Mouse (Mus musculus): ENCODE data around the gene Zkscan17.

Gene Zkscan17

DNA sequence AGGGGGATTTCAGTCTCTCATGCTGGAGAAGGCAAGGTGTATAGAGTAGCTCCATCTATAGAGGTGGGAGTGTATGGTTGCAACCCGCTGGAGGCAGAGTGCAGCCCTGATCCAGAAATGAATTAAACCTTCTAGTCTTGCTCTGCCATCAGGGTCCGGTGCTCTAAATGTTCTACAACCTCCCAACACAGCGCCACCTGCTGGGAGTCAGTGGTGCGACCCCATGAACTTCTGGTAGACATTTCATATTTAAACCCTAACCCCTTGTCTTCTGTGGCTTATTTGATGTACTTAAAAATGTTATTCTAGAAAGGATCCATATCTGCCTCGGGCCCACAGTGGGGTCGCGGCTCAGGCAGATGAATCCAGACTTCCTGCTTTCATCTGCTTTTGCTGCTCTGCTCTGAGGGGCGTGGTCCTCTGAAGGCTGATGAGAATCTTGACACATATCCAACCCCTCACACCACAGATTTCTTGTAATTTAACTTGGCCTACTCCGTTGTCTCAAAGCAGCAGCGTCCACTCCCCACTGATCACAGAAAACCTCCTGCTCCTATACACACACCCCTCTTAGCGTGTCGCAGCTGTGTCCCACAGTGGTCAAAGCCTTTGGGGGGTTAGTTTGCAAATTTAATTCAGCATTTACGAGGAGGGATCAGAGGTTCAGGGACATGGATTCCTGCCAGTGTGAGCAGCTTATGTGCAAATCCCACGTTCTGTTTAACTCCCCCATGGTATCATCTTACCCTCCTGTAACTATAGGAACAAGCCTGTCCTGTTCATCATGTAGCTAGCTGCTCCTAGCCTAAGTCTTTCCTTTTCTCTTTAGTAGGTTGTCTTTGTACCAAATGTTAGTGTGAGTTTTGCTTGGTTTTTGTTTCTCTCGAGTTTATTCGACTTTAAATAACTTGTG is 10.9 kb upstream of the Zkscan17 start:
- Histone ChIP-seq H3K27me3 (ENCODE audit: control insufficient read depth, insufficient read depth, low read length, poor library complexity, severe bottlenecking) (no peaks in the 10 kb centered on the region), H3K36me3 (ENCODE audit: control insufficient read depth, insufficient read depth, low read length, poor library complexity, severe bottlenecking) (no peaks in the 10 kb centered on the region)
- DNase-seq (ENCODE audit: low read depth, low spot score): peak; percentile 36

DNA sequence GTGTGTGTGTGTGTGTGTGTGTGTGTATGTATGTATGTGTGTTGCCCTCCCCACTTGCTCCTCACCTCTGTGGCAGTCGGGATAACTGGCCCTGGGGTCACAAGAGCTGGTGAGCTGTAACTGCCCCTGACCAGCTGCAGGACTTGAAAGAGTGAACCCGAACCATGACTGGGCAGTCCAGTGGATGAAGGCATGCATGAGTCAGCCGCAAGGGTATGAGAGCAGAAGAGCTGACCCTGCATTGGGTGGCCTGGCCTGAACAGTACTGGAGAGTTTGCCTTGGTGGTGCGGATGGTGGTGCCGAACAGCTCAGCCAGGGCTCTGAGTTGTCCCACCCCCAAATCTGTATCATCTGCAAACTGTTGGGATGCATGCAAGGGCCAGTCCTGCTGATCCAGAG is 5.0 kb upstream of the Zkscan17 start:
- Histone ChIP-seq H3K36me3 (ENCODE audit: control insufficient read depth, insufficient read depth, low read length, poor library complexity, severe bottlenecking) (no peaks in the 10 kb centered on the region), H3K27me3 (ENCODE audit: control insufficient read depth, insufficient read depth, low read length, poor library complexity, severe bottlenecking) (no peaks in the 10 kb centered on the region)
- no peak for DNase-seq (ENCODE audit: low read depth, low spot score)

DNA sequence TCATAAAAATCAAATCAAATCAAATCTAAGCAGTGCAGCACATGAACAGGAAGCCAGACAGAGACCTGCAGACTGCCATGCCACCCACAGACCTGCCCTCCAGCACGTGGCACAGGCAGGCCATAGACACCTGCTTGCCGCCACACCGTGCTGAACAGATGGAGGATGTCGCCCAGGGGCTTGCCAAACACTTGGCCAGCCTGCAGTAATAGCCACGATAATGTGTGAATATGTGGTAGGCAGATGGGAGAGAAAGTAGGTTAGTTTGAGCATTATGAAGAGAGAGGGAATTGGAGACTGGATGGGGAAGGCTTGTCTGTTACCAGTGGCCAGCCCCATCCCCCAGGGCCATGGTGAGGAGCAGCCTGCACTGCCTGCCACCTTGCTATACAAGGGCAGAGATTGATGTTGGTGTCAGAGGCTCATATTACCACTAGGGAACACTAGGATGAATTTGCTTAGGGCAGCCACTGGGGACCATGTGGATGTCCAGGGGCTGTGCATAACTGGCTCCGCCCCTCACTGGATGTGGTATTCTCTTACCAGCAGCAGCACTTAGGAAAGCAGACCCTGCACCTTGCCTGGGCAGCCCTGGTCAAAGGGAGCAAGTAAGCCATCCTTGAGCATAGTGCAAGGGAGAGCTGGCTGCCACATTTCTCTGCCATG is 4.5 kb upstream of the Zkscan17 start:
- Histone ChIP-seq H3K36me3 (ENCODE audit: control insufficient read depth, insufficient read depth, low read length, poor library complexity, severe bottlenecking) (no peaks in the 10 kb centered on the region), H3K27me3 (ENCODE audit: control insufficient read depth, insufficient read depth, low read length, poor library complexity, severe bottlenecking) (no peaks in the 10 kb centered on the region)
- DNase-seq (ENCODE audit: low read depth, low spot score): no peak

DNA sequence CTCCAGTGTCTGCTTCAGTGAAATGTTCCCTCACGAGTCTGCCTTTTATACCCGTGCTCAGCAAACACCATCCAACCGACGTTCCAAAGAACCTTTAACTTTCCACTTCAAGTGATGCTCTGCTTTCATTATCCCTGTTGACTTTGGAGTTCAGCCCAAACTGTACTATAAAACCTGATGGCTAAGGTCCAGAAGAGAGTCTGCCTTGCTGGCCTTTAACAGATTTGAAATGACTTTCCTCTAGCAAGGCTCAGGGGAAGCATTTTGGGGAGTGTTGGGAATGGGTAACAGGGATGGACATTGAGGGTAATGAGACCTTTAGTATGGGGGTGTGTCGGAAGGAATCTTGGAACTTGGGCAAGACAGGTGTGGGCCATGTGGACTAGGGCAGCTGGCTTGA is 3.7 kb upstream of the Zkscan17 start:
- Histone ChIP-seq H3K36me3 (ENCODE audit: control insufficient read depth, insufficient read depth, low read length, poor library complexity, severe bottlenecking) (no peaks in the 10 kb centered on the region), H3K27me3 (ENCODE audit: control insufficient read depth, insufficient read depth, low read length, poor library complexity, severe bottlenecking) (no peaks in the 10 kb centered on the region)
- DNase-seq (ENCODE audit: low read depth, low spot score): no peak

DNA sequence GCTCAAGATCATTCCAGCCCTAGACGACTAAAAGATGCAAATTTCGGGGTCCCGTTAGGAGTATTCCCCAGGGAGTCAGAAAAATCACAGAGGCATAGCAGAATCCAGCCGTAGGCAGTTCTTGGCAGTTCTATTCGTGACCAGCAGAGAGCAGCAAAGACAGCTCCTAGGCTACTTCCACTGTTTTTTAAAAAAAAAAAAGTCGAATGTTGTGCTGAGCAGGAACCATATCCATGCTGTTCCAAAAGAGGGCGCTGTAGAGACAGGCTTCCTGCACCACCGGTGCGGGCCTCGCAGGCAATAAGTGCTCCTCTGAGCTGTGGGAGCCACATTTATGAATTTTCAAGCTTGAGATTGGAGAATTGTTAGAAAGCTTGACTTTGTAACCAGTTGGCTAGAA is 1.3 kb downstream of the Zkscan17 start:
- Histone ChIP-seq H3K27me3 (ENCODE audit: control insufficient read depth, insufficient read depth, low read length, poor library complexity, severe bottlenecking) (no peaks in the 10 kb centered on the region), H3K36me3 (ENCODE audit: control insufficient read depth, insufficient read depth, low read length, poor library complexity, severe bottlenecking) (no peaks in the 10 kb centered on the region)
- peak; percentile 90 for DNase-seq (ENCODE audit: low read depth, low spot score)

DNA sequence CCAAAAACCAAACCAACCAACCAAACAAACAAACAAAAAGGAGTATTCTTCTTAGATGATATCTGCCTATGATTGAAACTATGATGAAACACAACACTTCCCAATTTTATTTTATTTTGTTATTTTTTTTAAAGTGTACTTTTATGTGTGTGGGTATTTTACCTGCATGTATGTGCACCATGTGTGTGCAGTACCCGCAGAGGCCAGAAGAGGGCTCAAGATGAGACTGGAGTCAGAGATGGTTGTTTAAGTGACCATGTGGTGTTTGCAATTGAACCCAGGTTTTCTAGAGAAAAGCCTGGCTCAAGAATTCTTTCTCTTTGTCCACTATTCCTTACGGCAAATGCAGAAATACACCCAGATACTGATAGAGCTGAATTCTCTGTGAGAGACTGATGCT is 2.4 kb downstream of the Zkscan17 start:
- peak; percentile 34 for DNase-seq (ENCODE audit: low read depth, low spot score)
- Histone ChIP-seq H3K27me3 (ENCODE audit: control insufficient read depth, insufficient read depth, low read length, poor library complexity, severe bottlenecking) (no peaks in the 10 kb centered on the region), H3K36me3 (ENCODE audit: control insufficient read depth, insufficient read depth, low read length, poor library complexity, severe bottlenecking) (no peaks in the 10 kb centered on the region)

DNA sequence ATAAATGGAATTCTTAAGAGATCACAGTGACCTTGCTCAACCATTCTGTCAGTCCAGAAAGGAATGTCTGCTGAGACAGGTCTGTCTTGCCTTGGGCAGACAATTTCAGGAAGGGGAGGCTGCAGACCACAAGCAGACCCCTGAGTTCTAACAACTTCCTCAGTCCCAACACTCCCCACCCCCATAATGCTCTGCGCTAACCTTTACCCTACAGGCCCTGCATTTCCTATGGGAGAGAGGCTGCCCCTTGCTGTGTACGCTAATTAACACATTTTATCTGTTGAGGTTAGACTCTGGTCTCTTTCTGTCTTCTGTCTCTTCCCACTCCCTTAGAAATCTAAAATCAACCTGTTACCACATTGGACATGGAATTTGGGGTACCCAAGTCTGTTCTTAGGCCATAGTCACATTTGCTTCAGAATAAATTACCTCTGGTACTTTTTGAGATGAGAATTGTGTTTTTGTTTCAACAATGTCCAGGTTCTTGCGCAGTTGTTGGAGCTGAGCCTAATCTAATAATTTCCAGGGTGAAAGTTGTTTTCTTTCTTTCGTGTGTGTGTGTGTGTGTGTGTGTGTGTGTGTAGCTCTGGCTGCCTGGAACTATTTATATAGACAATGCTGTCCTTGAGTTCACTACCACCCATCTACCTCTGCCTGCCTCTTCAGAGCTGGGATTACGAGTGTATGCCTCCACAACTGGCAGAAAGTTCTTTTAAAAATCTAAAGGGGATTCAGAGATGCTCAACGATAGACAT is 6.6 kb downstream of the Zkscan17 start:
- no peaks in the 10 kb centered on the region for H3K27me3 ChIP-seq (ENCODE audit: control insufficient read depth, insufficient read depth, low read length, poor library complexity, severe bottlenecking)
- no peak for DNase-seq (ENCODE audit: low read depth, low spot score)

DNA sequence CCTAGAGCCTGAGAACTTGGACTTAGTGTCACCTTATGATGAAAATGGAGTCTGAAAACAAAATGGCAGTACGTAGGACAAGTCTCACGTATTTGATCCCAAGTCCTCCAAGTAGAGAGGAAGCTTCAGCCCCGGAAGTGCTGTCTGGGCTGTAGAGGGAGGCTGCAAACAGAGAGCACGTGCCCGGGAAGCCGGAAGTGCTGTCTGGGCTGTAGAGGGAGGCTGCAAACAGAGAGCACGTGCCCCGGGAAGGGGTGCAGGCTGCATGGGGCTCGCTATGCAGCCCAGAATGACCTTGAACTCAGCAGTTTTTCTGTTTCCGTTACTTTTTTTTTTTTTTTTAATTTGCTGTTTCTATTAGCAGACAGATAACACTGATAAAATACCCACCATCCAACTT is 8.3 kb downstream of the Zkscan17 start:
- Histone ChIP-seq H3K27me3 (ENCODE audit: control insufficient read depth, insufficient read depth, low read length, poor library complexity, severe bottlenecking) (no peaks in the 10 kb centered on the region), H3K36me3 (ENCODE audit: control insufficient read depth, insufficient read depth, low read length, poor library complexity, severe bottlenecking) (no peaks in the 10 kb centered on the region)
- no peak for DNase-seq (ENCODE audit: low read depth, low spot score)

More for the DNA sequence above, 6.6 kb downstream of the Zkscan17 start:
- no peaks in the 10 kb centered on the region for H3K36me3 ChIP-seq (ENCODE audit: control insufficient read depth, insufficient read depth, low read length, poor library complexity, severe bottlenecking)

DNA sequence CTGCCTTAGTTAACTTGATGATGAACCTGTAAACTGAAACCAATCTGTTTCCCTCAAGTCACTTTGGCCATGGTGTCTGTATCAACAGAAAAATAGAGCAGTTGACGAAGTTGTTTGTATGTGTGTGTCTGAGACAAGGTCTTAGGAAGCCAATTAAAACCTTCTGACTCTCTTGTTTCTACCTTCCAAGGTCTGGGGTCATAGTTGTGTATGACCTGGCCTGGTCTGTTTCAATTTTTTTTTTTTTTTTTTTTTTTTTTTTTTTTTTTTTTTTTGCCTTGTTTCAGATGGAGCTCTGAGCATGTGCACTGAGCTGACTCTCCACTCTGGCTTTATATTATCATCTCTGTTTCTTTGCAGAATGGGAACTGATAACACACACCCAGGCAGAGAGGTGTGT is 9.1 kb downstream of the Zkscan17 start:
- H3K27me3 ChIP-seq (ENCODE audit: control insufficient read depth, insufficient read depth, low read length, poor library complexity, severe bottlenecking): no peaks in the 10 kb centered on the region

DNA sequence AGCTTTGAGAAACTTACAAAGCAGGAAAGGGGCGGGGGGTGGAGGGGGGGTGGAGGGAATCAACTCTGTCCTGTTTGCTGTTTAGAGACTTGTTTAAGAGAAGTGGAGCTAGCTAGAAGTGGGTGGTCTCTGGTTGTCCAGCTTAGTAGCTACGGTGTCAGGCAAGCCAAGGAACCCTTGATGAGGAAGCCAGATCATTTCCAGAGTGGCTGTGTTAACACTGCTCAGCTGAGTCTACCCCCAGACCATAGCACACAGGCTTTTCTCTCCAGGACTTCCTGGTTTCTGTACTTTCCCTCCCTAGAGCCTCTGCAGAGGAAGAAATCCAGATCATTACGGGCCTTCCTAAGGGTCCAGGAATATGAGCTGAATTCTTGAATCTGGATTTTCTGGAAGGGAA is 11.8 kb downstream of the Zkscan17 start:
- no peak for DNase-seq (ENCODE audit: low read depth, low spot score)
- H3K36me3 ChIP-seq (ENCODE audit: control insufficient read depth, insufficient read depth, low read length, poor library complexity, severe bottlenecking): no peaks in the 10 kb centered on the region

More for the DNA sequence above, 9.1 kb downstream of the Zkscan17 start:
- H3K36me3 ChIP-seq (ENCODE audit: control insufficient read depth, insufficient read depth, low read length, poor library complexity, severe bottlenecking): no peaks in the 10 kb centered on the region
- no peak for DNase-seq (ENCODE audit: low read depth, low spot score)

DNA sequence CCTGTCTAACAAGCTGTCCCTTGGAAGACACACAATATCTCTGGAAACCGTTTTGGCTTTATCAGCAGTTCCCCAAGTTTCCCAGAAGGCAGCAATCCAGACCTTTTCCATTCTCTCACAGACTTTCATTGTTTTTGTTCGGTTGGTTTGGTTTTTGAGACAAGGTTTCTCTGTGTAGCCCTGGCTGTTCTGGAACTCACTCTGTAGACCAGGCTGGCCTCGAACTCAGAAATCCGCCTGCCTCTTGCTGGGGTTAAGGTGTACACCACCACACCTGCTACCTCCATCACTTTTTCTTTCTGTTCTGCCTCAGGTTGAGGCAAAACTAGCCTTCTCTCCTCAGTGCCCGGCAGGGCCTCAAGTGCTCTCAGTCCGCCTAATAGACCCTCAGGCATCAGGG is 12.2 kb downstream of the Zkscan17 start:
- Histone ChIP-seq H3K27me3 (ENCODE audit: control insufficient read depth, insufficient read depth, low read length, poor library complexity, severe bottlenecking) (no peaks in the 10 kb centered on the region), H3K36me3 (ENCODE audit: control insufficient read depth, insufficient read depth, low read length, poor library complexity, severe bottlenecking) (no peaks in the 10 kb centered on the region)
- no peak for DNase-seq (ENCODE audit: low read depth, low spot score)

More for the DNA sequence above, 11.8 kb downstream of the Zkscan17 start:
- H3K27me3 ChIP-seq (ENCODE audit: control insufficient read depth, insufficient read depth, low read length, poor library complexity, severe bottlenecking): no peaks in the 10 kb centered on the region

DNA sequence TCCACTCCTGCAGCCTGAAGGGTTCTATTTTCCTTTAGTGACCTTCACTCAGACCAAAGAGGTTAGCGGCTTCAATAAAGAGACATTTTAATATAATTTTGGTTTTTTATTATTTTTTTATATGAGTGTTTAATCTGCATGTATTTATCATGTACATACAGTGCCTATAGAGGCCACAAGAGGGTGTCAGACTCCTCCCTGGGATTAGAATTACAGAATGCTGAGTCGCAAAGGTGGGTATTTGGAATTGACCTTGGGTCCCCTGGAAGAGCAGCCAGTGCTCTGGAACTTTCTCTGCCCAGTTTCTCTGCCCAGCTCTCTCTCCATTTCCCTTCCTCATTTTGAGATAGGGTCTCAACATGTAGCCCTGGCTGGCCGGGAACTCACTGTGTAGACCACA is 13.0 kb downstream of the Zkscan17 start:
- Histone ChIP-seq H3K27me3 (ENCODE audit: control insufficient read depth, insufficient read depth, low read length, poor library complexity, severe bottlenecking) (no peaks in the 10 kb centered on the region), H3K36me3 (ENCODE audit: control insufficient read depth, insufficient read depth, low read length, poor library complexity, severe bottlenecking) (no peaks in the 10 kb centered on the region)
- DNase-seq (ENCODE audit: low read depth, low spot score): no peak

DNA sequence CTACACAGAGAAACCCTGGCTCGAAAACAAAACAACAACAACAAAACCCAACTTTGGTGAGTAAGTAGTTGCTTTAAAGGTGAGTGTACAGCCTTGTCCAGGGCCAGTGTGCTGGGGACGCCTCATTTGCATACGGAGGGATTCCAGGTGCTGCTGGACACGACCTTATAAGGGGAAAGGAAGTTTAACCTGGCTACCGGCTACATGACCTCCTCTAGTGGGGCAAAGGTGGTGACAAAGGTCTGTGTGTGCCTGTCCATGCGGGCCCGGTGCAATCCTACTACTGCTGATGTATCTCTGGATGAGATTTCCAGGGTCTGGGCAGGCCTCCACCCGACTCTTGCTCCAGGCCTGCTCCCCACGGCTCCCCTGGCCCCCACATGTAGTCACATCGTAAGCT is 13.8 kb downstream of the Zkscan17 start:
- no peaks in the 10 kb centered on the region for H3K27me3 ChIP-seq (ENCODE audit: control insufficient read depth, insufficient read depth, low read length, poor library complexity, severe bottlenecking)
- no peaks in the 10 kb centered on the region for H3K36me3 ChIP-seq (ENCODE audit: control insufficient read depth, insufficient read depth, low read length, poor library complexity, severe bottlenecking)
- no peak for DNase-seq (ENCODE audit: low read depth, low spot score)

DNA sequence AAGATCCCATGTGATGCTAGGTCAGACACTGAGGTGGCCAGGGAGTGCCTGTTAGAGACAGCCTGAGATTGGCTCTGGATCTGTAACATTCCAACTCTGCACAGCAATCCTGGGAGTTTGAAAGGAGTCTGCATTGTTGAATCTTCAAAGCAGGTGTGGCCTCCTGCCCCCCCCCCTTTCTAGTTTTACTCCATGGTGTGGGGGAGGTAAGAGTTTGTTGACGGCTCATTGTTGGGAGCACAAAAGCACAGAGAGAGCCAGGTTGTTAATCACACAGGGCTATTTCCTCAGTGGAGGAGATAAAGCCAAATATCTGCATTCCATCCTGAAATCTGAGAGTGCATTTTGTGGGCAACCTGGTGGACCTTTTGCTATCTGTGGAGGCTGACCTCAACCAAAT is 15.0 kb downstream of the Zkscan17 start:
- DNase-seq (ENCODE audit: low read depth, low spot score): no peak
- H3K27me3 ChIP-seq (ENCODE audit: control insufficient read depth, insufficient read depth, low read length, poor library complexity, severe bottlenecking): no peaks in the 10 kb centered on the region
- H3K36me3 ChIP-seq (ENCODE audit: control insufficient read depth, insufficient read depth, low read length, poor library complexity, severe bottlenecking): no peaks in the 10 kb centered on the region

DNA sequence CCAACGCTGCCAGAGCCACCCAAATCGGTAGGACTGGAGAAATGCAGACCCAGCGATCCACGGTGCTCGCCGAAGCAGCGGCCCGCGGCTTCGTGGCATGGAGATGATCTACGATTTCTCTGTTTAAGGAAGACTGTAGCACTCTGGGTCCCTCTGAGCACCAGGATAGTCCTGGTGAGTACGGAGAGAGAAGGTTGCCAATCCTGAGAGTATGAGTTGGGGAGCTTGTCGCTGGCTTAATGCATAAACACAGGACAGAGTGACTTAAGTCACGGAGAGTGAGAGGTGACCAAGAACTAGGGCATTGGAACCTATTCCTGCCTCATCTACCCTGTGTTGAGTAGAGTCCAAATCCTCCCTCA is 19.9 kb downstream of the Zkscan17 start:
- Histone ChIP-seq H3K27me3 (ENCODE audit: control insufficient read depth, insufficient read depth, low read length, poor library complexity, severe bottlenecking) (no peaks in the 10 kb centered on the region), H3K36me3 (ENCODE audit: control insufficient read depth, insufficient read depth, low read length, poor library complexity, severe bottlenecking) (peaks cover 6% of the 10 kb centered on the region; the same call in 1 of the 2 replicates)
- DNase-seq (ENCODE audit: low read depth, low spot score): no peak

All from splenic B cell, adult 2 months (primary cell).